Mouse (Mus musculus) midbrain, embryonic 14.5 days (tissue): ENCODE data around the gene Etfb. TPM values are rescaled to one million over a fixed set of nuclear protein-coding genes. Genes with fewer than 3 reads are reported as not detected.

Experiments used
- ATAC-seq: fragments of 200-750 bp; cut with Nextera tagmentation; 2 replicates; pipeline ENCODE4 v1.8.0; 2017; ENCODE audit warnings: moderate number of reproducible peaks, moderate library complexity; ENCODE audit not compliant: low FRiP score, low TSS enrichment
- DNase-seq: peaks from one replicate; pipeline ENCODE4 v3.0.0-alpha.2; 2015
- H3K27ac ChIP-seq: fragments of 300-500 bp; sonication (generic); replicated peaks from 2 replicates; pipeline ENCODE4 v1.5.1; 2014; ENCODE audit warnings: mild to moderate bottlenecking, low read depth, low read length, moderate library complexity
- H3K27me3 ChIP-seq: fragments of 300-500 bp; sonication (generic); 2 replicates; pipeline ENCODE4 v1.6.1; 2014; ENCODE audit warnings: low read length, control low read depth, mixed read lengths; ENCODE audit not compliant: control insufficient read depth, insufficient read depth
- H3K36me3 ChIP-seq: fragments of 300-500 bp; sonication (generic); 2 replicates; pipeline ENCODE4 v1.6.1; 2014; ENCODE audit warnings: low read length, control low read depth; ENCODE audit not compliant: control insufficient read depth, insufficient read depth
- H3K4me1 ChIP-seq: fragments of 300-500 bp; sonication (generic); 2 replicates; pipeline ENCODE4 v1.6.1; 2014; ENCODE audit warnings: mild to moderate bottlenecking, antibody characterized with exemption, low read length, control low read depth; ENCODE audit not compliant: control insufficient read depth, insufficient read depth
- H3K4me2 ChIP-seq: fragments of 300-500 bp; sonication (generic); 2 replicates; pipeline ENCODE4 v1.6.1; 2014; ENCODE audit warnings: mild to moderate bottlenecking, low read length, moderate library complexity
- H3K4me3 ChIP-seq: fragments of 300-500 bp; sonication (generic); replicated peaks from 2 replicates; pipeline ENCODE4 v1.5.1; 2014; ENCODE audit warnings: low read depth, low read length
- H3K9ac ChIP-seq: fragments of 300-500 bp; sonication (generic); replicated peaks from 2 replicates; pipeline ENCODE4 v1.6.1; 2014; ENCODE audit warnings: mild to moderate bottlenecking, low read length, moderate library complexity
- H3K9me3 ChIP-seq: fragments of 300-500 bp; sonication (generic); 2 replicates; pipeline ENCODE4 v1.6.1; 2016; ENCODE audit warnings: low read length, control low read depth, mixed read lengths; ENCODE audit not compliant: control insufficient read depth
- WGBS: fragments of 180-500 bp; shearing (Covaris S2); extraction: QIAGEN DNeasy Blood & Tissue Kit; methylation state at CpG from one replicate; pipeline ENCODE4 v1.1.7; 2014; 5-methylcytosine and 5-hydroxymethylcytosine counted together
- polyA plus RNA-seq: library from polyadenylated mRNA; unstranded; fragments of >200 nt; fragmentation: Nextera tagmentation; extraction: Ambion mirVana; gene quantifications from 2 replicates; pipeline ENCODE4 v1.2.1, GENCODE M21; 2014

Gene Etfb
- polyA plus RNA-seq, 1 experiment from 2014 or later: 120 TPM

DNA sequence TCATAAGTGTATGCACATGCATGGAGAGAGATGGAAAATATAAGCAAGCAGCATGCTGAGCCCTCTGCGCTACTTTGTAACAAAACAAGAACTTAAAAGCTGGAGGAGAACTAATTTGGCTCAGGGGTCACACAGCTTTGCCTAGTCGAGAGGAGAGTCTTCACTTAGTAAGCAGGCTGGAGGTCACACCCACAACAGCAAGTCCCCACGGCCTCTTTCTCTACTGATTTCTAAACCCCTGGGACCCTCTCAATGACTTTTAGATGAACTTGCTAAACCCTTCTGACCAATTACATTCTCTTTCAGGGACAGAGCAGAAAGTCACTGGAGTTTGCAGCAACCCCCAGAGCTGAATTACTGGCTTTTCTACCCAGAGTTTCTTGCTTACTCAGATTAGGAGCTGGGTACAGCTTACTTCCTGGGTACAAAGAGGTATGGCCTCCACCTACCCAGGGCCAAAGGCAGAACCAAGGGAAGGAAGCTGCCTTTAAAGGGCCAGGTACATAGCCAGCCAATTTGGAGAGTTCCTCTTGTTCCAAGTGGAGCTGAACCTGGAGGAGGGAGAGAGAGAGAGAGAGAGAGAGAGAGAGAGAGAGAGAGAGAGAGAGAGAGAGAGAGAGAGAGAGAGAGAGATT lies 19.8 kb upstream of the Etfb start:
- no peak overlapping the region for H3K9ac ChIP-seq
- no peak overlapping the region for H3K4me3 ChIP-seq
- no peaks in the 10 kb centered on the region for H3K9me3 ChIP-seq
- ATAC-seq (no peak), DNase-seq (no peak)
- no peak overlapping the region for H3K27ac ChIP-seq
- H3K27me3 ChIP-seq: no peaks in the 10 kb centered on the region
- WGBS: 63% methylated on average over 3 of the region's 3 CpGs
- H3K4me2 ChIP-seq: no peak overlapping the region
- no peaks in the 10 kb centered on the region for H3K36me3 ChIP-seq
- H3K4me1 ChIP-seq: 0 out of 2 replicates have a peak, but pooled peaks cover 4% of the 10 kb centered on the region

DNA sequence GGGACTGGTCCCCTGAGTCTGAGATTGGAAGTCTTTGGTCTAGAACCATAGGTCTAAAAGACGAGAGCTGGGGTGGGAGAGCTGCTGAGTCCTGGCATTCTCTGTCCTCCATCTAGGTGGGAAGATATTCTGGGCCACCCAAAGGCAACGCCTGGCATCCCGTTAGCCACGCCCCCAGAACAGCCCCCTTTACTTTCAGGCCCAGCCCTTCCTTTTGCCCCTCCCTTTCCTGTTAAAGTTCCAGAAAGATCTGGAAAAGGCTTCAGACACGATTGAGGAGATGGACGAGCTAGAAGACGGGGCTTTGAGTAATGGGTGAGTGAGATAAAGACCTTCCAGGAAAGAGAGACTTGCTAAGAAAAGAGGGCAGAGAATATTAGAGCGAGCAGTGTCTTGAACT lies 16.5 kb upstream of the Etfb start, which contains the start of gene Lim2:
TSS of gene Lim2 (plus strand) at position 265 of the 400 bp plus-strand sequence.
- WGBS: 88% methylated on average over 8 of the region's 8 CpGs
- ATAC-seq (no peak), DNase-seq (no peak)
- Histone ChIP-seq H3K27ac (no peak within 1 kb of the TSS), H3K9ac (no peak within 1 kb of the TSS), H3K36me3 (no peaks in the 10 kb centered on the region), H3K4me3 (no peak within 1 kb of the TSS), H3K27me3 (no peaks in the 10 kb centered on the region), H3K4me2 (no peak within 1 kb of the TSS), H3K4me1 (0 out of 2 replicates have a peak, but pooled peaks cover 4% of the 10 kb centered on the region), H3K9me3 (no peaks in the 10 kb centered on the region)

DNA sequence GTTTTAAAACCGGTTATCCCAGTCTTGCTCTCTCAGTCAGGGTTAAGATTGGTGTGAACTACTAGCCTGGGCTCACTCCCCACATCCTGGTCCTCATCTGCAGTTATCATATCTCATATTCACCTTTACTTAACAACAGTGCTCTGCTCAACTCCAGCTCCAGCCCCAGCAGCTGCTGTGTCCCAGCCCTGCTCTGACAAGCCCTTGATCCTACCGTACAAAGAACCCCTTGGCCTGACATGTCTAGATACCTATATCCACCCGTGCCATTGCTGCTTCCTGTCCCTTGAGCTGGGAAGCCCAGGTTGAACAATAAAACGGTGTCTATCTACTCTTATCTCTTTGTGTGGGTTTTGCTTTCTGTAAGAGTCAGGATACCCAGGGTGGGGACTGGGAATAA lies 14.4 kb upstream of the Etfb start:
- no peak for DNase-seq
- 66% methylated on average over 4 of the region's 4 CpGs for WGBS
- no peaks in the 10 kb centered on the region for H3K9me3 ChIP-seq
- H3K4me3 ChIP-seq: no peak overlapping the region
- no peaks in the 10 kb centered on the region for H3K27me3 ChIP-seq
- H3K27ac ChIP-seq: no peak overlapping the region
- H3K36me3 ChIP-seq: no peaks in the 10 kb centered on the region
- ATAC-seq: no peak
- H3K4me1 ChIP-seq: no peaks in the 10 kb centered on the region
- H3K9ac ChIP-seq: no peak overlapping the region
- H3K4me2 ChIP-seq: no peak overlapping the region

DNA sequence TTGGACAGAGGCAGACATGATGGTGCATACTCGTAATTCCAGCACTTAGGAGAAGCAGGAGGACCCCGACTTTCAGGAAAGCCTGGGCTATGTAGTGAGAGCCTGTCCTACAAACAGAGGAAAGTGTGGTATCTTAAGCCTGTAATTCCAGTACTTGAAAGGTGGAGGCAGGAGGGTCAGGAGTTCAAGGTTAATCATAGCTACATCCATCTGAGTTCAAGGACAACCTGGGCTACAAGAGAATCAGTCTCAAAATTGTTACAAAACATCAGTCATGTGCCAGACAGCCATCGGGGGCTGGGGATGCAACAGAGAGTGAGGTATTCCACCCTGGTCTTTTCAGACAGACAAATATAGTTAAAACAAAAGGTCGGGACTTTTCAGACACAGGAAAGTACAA lies 11.0 kb upstream of the Etfb start:
- Histone ChIP-seq H3K36me3 (no peaks in the 10 kb centered on the region), H3K9ac (no peak overlapping the region), H3K4me2 (no peak overlapping the region), H3K9me3 (no peaks in the 10 kb centered on the region), H3K27me3 (no peaks in the 10 kb centered on the region), H3K4me3 (no peak overlapping the region), H3K4me1 (no peaks in the 10 kb centered on the region), H3K27ac (no peak overlapping the region)
- 74% methylated on average over 4 of the region's 4 CpGs for WGBS
- no peak for ATAC-seq
- no peak for DNase-seq

DNA sequence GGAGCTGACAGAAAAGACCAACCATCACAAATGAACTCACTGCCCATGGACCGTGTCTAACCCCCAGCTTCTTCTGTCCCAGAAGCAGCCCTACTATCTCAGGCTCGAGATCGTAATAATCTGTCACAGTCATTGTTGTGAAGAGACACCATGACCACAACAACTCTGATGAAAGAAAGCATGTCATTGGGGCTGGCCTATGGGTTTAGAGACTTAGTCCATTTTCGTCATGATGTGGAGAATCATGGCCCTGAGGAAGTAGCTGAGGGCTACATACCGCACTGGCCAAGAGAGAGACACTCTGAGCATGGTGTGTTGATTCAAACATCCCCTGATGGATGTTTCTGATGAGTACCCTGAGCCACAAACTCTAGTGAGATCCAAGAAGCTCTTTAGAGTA lies 9.2 kb upstream of the Etfb start:
- H3K27me3 ChIP-seq: no peaks in the 10 kb centered on the region
- H3K9me3 ChIP-seq: no peaks in the 10 kb centered on the region
- DNase-seq (no peak), ATAC-seq (no peak)
- 80% methylated on average over 5 of the region's 5 CpGs for WGBS
- no peak overlapping the region for H3K9ac ChIP-seq
- no peak overlapping the region for H3K27ac ChIP-seq
- H3K4me2 ChIP-seq: no peak overlapping the region
- no peak overlapping the region for H3K4me3 ChIP-seq
- H3K36me3 ChIP-seq: no peaks in the 10 kb centered on the region
- no peaks in the 10 kb centered on the region for H3K4me1 ChIP-seq

DNA sequence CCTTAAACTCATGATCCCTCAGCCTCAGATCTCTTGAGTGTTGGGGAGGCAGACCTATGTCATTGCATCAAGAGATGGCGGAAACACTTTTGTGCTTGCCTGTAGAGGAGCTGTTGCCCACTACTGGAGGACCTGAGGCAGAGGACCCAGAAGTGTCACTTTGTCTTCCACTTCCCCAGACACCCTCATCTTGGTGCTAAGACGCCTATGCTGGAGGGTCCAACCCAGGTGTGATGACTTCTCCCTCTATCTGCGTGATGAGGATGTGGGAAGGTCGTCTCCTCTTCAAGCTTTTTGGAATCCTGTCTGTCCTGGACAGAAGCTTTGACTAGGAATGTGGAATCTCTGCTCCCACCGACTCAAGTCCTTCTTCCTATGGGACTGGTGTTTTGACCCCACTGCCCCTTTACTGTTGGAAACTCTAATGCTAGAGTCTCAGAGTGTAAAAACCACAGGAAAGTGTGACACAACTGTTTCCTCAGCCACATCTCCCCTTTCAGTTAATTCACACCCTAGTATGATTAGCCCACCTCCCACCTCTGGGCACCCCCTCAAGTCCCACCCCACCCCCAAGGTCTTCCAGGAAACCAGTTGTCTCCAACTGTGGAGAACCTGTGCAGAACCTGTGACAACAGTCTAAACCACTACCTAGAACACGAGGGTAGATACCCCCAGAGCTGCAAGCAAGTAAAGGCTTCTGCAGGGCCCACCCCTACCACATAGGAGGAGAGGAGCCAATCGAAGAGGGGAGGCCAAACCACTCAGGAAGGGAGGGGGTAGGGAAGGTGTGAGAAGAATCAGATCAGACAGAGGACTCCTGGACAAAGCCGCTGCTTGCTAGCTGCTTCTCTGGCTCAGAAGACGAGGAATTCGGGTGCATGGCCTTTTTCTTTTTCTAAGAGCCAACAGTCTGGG lies 7.3 kb upstream of the Etfb start, which contains the start of gene Nkg7:
TSS of gene Nkg7 (plus strand) at position 733 of the 915 bp plus-strand sequence.
- no peak within 1 kb of the TSS for H3K4me2 ChIP-seq
- H3K27me3 ChIP-seq: no peaks in the 10 kb centered on the region
- H3K4me1 ChIP-seq: no peaks in the 10 kb centered on the region
- ATAC-seq: no peak
- H3K27ac ChIP-seq: no peak within 1 kb of the TSS
- H3K9ac ChIP-seq: no peak within 1 kb of the TSS
- no peak for DNase-seq
- H3K4me3 ChIP-seq: no peak within 1 kb of the TSS
- WGBS: 79% methylated on average over 10 of the region's 10 CpGs
- no peaks in the 10 kb centered on the region for H3K36me3 ChIP-seq
- no peaks in the 10 kb centered on the region for H3K9me3 ChIP-seq

DNA sequence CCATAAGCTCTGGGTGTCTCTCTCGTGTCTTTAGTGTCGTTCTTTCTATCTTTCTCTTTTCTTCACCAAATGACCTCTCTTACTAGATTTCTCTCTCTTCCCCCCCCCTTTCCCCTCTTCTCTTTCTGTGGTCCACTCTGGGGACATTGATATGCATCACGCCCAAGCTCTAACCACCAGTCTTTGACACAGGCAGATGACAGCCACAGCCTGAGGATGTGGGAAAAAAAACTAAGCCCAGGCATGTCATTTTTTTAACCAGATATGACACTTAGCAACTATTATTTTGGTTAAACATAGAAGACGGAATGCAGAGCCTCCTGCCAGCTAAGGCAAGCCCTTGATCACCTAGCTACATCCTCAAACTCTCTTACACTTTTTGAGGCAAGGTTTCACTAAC lies 5.3 kb upstream of the Etfb start:
- Histone ChIP-seq H3K4me2 (no peak overlapping the region), H3K9me3 (no peaks in the 10 kb centered on the region), H3K4me3 (no peak overlapping the region), H3K9ac (no peak overlapping the region), H3K27ac (no peak overlapping the region), H3K27me3 (no peaks in the 10 kb centered on the region), H3K36me3 (no peaks in the 10 kb centered on the region), H3K4me1 (peaks cover 7% of the 10 kb centered on the region)
- DNase-seq: no peak
- WGBS: 85% methylated on average over 4 of the region's 4 CpGs
- no peak for ATAC-seq

DNA sequence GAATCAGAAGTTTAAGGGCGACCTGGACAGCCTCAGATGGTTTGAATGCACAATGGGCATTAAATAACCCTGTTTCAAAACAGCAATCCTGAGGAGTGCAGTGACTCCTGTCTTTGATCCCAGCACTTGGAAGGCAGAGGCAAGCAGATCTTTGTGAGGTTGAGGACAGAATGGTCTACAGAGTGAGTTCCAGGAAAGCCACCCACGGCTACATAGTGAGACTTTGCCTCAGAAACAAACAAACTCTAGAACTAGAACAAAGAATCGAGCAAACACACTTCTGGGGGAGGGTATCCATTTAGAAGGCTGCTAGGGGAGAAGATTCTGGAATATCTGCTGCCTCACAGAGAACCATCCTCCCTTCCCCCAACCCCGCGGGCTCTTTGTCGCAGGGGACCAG lies 3.4 kb upstream of the Etfb start, which contains the start of gene Cldnd2:
TSS of gene Cldnd2 (plus strand) at position 301 of the 400 bp plus-strand sequence.
- Histone ChIP-seq H3K4me1 (peaks cover 18% of the 10 kb centered on the region), H3K9me3 (no peaks in the 10 kb centered on the region), H3K9ac (no peak within 1 kb of the TSS), H3K27ac (no peak within 1 kb of the TSS), H3K4me3 (no peak within 1 kb of the TSS), H3K27me3 (no peaks in the 10 kb centered on the region), H3K4me2 (no peak within 1 kb of the TSS), H3K36me3 (no peaks in the 10 kb centered on the region)
- ATAC-seq: no peak
- 84% methylated on average over 6 of the region's 6 CpGs for WGBS
- no peak for DNase-seq
